Mouse (Mus musculus) right cerebral cortex, adult 18-20 months (tissue): ENCODE data around the gene Ebf4.

Experiments used
- DNase-seq: peaks from one replicate; pipeline ENCODE4 v3.0.0; 2022; ENCODE audit warnings: mixed read lengths

The Ebf4 gene

GRCm38 (mm10) chr2:130294936-130295277 lies at the start of gene Ebf4:
Gene Ebf4 (plus strand): TSS chr2:130295169.
- DNase-seq = no peak

GRCm38 (mm10) chr2:130246912-130247311 lies 48.1 kb upstream of the Ebf4 start:
- DNase-seq = peak; percentile 32

GRCm38 (mm10) chr2:130248226-130248625 lies 46.7 kb upstream of the Ebf4 start:
- DNase-seq = no peak

GRCm38 (mm10) chr2:130256762-130257161 lies 38.2 kb upstream of the Ebf4 start:
- no peak for DNase-seq

- DNase-seq = no peak
Measured at GRCm38 (mm10) chr2:130260822-130261221, 34.1 kb upstream of the Ebf4 start.

- no peak for DNase-seq
Measured at GRCm38 (mm10) chr2:130261914-130262313, 33.1 kb upstream of the Ebf4 start.

- DNase-seq = no peak
Measured at GRCm38 (mm10) chr2:130262398-130262797, 32.6 kb upstream of the Ebf4 start.

- no peak for DNase-seq
Measured at GRCm38 (mm10) chr2:130265520-130265919, 29.4 kb upstream of the Ebf4 start.

- no peak for DNase-seq
Measured at GRCm38 (mm10) chr2:130268074-130268473, 26.9 kb upstream of the Ebf4 start.

- no peak for DNase-seq
Measured at GRCm38 (mm10) chr2:130273732-130274131, 21.2 kb upstream of the Ebf4 start.

- peak; percentile 99 for DNase-seq
Measured at GRCm38 (mm10) chr2:130274149-130274861, 20.7 kb upstream of the Ebf4 start, which contains the start of gene Nop56. Gene Nop56 (plus strand): TSS chr2:130274430.

- DNase-seq = no peak
Measured at GRCm38 (mm10) chr2:130274862-130275261, 20.1 kb upstream of the Ebf4 start.

- DNase-seq = no peak
Measured at GRCm38 (mm10) chr2:130275649-130276048, 19.3 kb upstream of the Ebf4 start.

- no peak for DNase-seq
Measured at GRCm38 (mm10) chr2:130279600-130280091, 15.3 kb upstream of the Ebf4 start.

GRCm38 (mm10) chr2:130280224-130280623 lies 14.7 kb upstream of the Ebf4 start:
- DNase-seq = peak; percentile 37

- no peak for DNase-seq
Measured at GRCm38 (mm10) chr2:130280818-130281217, 14.2 kb upstream of the Ebf4 start.

GRCm38 (mm10) chr2:130283854-130284654 lies 10.9 kb upstream of the Ebf4 start, which contains the start of gene Idh3b:
Gene Idh3b (minus strand): TSS chr2:130284547.
- DNase-seq = peak; percentile 94

- DNase-seq = no peak
Measured at GRCm38 (mm10) chr2:130289086-130289485, 5.9 kb upstream of the Ebf4 start.

- peak; percentile 72 for DNase-seq
Measured at GRCm38 (mm10) chr2:130291434-130291833, 3.5 kb upstream of the Ebf4 start.

- no peak for DNase-seq
Measured at GRCm38 (mm10) chr2:130293009-130293408, 2.0 kb upstream of the Ebf4 start.

GRCm38 (mm10) chr2:130293486-130293885 lies 1.5 kb upstream of the Ebf4 start:
- DNase-seq = no peak

GRCm38 (mm10) chr2:130294218-130294935 lies 592 bp upstream of the Ebf4 start:
- no peak for DNase-seq
